Mouse (Mus musculus) liver, postnatal 0 days (tissue): ENCODE results near the gene Sox5.

Experiments
- CTCF ChIP-seq: sonication (generic); IDR thresholded peaks from 2 replicates; pipeline ENCODE4 v1.5.1; 2016; ENCODE audit warnings: antibody characterized with exemption, low read depth
- EP300 ChIP-seq: IDR thresholded peaks from 2 replicates; pipeline ENCODE4 v1.6.1; 2016; ENCODE audit warnings: antibody characterized with exemption, low read depth, mild to moderate bottlenecking

DNA sequence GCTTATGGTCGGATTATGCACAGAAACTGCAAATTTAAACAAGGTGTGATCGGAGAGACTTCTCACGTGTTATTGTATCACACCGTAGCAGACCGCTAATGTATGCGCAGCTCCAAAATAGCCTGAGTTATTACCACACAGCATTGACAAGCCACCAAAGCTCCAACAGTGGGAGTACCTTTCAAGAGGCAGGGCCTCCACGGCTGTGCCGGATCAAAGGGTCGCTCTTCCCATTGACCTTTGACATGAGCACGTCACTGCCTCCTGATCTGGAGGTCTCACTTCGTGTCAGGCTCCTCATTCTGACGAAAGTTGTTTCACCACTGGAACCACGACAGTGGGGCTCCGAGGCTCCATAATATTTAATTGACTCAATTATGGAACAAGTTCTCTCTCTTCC, 24.4 kb downstream of the Sox5 start:
- no peak for TF ChIP-seq CTCF
- no peak for TF ChIP-seq EP300
